Mouse (Mus musculus): ENCODE measurements around the gene Usp50.

DNA sequence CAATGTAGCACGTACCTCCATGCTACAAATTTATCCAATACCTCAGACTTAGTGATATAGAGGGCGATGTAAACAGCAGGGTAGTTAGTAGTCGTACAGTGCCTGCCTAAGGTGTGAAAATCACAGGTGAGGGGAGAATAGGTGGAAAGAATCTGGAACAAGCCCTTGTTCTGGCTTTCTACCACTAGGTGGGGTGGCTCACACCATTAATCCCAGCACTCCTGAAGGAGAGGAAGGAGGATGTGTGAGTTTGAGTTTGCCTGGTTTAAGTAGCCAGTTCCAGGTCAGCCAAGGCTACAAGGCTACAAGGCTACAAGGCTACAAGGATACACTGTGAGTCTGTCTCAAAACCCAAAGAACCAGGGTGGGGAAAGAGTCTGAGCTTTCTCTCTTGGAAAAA is 12.4 kb upstream of the Usp50 start:
- TF ChIP-seq CTCF (IDR thresholded peaks at IDR 0.05; ENCODE audit: borderline replicate concordance, control insufficient read depth, extremely low read depth, insufficient read depth, low read length, poor library complexity) (no peak), POLR2A (IDR thresholded peaks at IDR 0.05; ENCODE audit: control insufficient read depth, extremely low read depth, insufficient read depth, low read length, poor library complexity) (no peak)

Measured in thymus, adult 2 months (tissue).